Mouse (Mus musculus) CH12F3 (cell line): ENCODE data around the gene Grin2a.

ENCODE experiments used
- in situ Hi-C: fragments of 300-500 bp; cut with MboI; formaldehyde crosslinking; loops from 2 replicates; pipeline ENCODE4 v1.14.3; 2020; ENCODE audit warnings: low sequenced_read_pairs

Grin2a gene

DNA sequence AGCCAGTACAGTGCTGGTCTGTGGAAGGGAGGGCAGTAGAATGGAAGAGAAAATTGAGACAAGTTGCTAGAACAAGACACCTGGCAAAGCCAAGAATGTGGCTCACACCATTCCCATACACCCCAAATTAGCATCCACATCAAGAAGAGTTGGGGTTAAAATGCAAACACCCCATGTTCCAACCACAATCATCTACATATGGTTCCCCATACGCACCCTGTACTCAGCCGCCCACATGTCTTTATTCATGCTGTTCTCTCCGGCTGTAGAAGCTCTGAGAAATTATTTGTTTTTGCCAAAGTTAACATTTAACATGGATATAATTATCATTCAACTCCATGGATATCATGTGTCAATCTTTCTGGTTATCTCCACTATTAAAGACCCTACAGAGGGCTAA, 22.7 kb downstream of the Grin2a start:
- in situ Hi-C loops, result no loop called here

DNA sequence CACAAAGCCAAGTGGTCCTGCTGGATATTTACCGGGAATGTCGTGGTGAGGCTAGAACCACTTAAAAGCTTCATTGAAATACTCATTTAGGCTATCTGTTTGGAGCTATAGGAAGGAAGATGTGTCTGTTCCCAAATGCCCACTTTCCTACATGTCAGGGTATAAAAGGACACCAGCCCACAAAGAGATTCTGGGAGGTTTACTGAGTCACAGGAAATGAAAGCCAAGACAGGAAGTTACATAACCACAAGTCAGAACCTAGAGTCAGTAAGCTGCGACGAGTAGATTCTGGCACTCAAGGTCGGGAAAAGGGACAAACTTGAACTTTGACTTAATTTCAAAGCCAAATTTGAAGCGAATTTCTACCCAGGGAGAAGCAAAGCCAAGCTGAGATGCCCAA, 30.9 kb downstream of the Grin2a start:
- in situ Hi-C loops, result no loop called here

DNA sequence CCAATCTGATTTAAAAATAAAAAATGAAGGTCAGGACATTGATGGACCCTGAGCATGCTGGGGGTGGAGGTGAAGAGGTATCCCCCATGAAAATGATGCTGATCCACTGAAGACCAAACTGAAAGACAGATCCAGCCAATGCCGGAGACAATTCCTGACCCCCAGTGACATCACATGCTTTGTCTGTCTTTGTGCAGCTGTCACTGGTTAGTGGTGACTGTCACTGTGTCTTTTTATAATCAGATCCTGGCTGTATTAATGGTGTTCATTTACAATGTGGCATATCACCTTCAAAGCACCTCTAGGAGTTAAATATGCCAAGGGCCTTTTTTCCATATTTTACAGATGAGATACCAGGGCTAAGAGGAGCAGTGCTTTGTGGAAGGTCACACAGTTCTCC, 32.9 kb downstream of the Grin2a start:
- in situ Hi-C loops, result no loop called here

DNA sequence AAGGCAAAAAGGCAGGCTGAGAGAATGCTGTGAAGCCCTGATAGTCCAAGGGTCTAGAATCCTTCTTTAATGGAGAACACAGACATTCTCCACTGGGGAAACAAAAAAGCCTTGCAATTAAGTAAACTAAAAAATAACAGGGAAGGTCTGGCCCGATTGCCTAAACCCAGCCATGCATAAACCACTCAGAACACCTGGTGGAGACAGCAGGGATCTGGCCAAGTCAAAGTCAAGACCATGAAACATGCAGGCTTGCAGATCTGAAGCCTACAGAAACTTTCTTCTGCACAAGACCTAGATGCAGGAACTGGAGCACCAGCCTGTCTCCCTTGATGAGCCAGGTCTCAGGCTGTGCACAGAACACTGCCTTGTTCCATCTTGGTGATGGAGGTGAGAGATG, 36.0 kb downstream of the Grin2a start:
- in situ Hi-C loops, result no loop called here

DNA sequence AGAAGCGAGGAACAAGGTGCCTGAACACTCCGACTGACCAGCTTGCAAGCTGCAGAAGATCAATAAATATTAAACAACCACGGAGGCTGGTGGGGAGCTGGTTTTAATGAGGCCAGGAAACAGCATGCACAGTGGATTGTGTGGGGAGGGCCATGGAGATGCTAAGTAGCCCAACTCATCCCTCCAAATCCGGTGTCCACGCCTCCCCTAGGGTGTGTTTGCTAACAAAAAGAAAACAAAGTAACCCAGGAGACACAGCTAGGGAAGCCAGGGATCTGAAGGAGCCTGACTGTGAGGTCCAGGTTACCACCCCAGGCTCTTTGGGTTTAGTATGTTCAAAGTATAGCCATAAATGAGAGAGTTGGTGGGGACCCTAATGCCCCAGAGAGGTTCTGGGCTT, 41.1 kb downstream of the Grin2a start:
- in situ Hi-C loops, result no loop called here

DNA sequence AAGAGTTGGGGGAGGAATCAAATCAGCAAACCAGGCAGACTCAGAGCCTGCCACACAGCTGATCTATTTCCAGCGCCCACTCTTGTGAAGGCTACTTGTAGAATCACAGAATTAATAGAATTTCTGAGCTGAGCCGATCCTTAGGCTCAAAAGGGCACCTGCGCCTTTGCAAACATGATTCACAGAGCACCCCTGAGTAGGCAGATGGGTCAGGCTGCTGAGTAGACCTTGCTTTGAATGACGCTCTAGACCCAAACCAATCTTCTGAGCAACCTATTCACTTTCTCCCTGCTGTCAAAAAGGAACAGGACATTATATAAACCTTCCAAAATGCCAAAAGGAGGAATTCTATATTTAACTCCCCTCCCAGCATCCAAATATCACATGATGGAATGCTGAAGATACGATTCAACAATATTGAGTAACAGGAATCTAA, 41.9 kb downstream of the Grin2a start:
- in situ Hi-C loops, result no loop called here

DNA sequence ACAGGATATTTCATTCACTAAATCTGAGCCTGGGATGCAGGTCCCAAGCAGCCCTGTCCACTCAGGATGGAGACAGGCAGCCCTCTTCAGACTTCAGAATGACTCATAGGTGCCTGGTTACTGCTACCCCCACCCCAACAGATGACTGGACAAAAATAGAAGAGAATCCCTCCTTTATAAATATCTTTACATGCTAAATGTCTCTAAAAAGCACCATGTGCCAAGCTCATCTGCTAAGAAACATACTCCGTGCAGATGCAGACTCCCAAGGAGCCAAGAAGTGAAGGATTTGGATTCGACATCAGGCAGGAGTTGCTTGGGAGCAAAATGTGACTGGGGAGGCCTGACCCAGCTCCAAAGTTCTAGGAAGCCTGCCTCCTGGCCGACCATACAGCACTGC, 46.1 kb downstream of the Grin2a start:
- in situ Hi-C loops, result no loop called here

DNA sequence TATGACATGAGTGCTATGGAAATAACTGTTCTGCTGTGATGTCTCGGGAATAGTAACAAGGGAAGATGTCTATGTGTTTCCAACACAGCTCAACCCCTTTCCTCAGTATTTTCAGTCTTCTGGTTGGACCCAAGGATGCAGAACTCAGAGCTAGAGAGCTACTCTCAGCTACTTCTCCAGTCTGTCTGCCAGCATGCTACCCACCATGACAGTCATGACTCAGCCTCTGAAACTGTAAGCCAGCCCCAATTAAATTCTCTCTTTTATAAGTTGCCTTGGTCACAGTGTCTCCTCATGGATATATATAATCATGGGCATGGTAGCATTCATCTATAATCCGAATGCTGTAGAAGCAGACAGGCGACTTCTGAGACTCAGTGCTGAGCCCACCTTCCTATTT, 47.9 kb downstream of the Grin2a start:
- in situ Hi-C loops, result no loop called here

DNA sequence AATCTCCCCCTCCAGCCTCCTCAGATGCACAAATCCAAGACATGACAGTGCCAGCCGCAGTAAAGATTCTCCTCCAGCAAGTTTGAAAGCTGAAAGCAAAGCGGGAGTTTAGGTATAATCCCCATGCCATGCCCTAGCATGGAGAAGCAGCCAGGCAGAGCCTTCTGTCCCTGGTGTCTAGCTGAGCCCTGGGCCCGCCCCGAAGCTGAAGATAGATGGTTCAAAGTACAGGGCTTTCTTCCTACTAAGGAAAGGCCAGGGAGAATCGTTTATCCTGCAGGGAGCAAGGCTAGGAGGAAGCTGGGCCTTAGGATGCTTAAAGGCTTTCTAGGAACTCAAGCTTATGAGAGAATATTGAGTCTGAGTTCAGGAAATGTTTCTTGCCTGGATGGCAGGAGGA, 50.5 kb downstream of the Grin2a start:
- in situ Hi-C loops, result no loop called here

DNA sequence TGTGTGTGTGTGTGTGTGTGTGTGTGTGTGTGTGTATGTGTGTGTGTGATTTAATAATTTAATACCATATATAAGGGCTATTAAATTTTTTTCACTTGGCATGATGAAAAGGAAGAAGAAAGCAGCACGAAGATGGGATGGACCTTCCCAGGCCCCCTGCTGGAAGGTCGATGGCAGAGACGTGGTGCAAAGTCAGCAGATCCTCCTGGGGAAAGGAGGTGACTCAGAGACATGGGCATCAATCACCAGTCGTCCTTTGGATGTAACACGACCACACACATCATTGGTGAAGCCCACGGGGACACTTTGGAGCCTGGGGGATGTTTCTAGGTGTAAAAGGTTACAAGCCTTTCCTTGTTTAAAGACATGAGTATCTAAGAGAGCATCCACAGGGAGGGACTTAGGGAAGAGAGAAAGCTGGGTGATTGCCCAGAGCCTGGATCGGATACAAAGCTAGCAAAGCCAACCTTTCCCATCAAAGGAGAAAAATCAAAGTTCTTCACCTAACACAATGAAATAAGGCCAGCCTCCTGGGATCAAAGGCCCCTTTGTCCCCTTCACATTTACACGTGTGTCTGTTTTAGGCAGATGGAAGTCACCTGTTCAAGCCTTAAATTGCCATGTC, 53.9 kb downstream of the Grin2a start:
- in situ Hi-C loops, result no loop called here

DNA sequence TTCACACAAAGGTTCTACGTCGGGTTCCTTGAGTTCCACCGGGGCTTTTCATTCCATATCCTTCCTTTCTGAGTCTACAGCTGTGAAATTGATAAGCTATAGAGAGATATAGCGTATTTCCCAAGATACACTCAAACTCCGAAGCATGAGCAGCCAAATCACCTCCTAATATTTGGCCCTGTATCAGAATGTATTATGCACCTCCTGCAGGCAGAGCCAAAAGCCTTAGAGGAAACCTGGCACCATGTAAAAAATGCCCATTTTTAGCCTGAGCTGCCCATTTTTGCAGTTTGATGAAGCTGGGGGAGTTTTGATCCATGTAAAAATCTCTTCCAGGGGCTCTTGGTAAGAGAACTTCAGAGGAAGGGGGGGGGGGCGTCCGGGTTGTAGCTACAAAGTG, 54.6 kb downstream of the Grin2a start:
- in situ Hi-C loops, result no loop called here

DNA sequence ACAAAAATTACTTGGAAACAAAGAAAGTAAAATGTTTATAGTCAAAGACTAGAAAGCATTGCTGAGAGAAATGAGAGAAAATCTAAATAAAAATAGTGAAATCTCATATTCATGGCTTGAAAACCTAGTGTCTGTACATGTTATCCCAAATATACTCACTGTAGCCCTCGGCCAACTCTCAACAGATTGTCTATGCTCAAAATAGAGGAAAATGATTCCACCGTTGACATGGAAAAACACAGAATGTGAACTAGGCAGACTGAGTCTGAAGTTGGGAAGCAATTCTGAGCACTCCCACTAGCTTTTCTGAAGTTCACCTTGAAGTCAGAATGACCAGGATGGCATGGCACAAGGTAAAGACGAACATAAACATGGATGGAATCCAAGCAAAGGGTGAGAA, 84.7 kb downstream of the Grin2a start:
- in situ Hi-C loops, result no loop called here

DNA sequence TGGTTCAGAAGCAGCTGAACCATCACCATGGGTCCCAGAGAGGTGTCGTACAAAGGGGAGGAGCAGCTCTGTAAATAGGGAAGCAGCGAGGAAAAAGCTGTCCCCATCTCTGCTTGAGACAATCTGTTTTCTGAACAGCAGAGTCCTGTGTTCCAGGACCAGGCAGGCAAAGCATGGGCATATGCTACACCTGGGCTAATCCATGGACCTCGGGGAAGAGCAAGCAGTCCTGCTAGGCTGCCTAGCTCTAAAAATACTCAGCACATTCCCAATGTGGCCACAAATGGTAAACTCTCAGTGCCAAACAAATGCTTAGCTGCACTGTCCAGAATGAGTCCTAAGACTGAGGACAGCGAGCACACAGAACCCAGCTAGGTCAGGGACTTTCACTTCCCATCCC, 86.1 kb downstream of the Grin2a start:
- in situ Hi-C loops, result no loop called here

DNA sequence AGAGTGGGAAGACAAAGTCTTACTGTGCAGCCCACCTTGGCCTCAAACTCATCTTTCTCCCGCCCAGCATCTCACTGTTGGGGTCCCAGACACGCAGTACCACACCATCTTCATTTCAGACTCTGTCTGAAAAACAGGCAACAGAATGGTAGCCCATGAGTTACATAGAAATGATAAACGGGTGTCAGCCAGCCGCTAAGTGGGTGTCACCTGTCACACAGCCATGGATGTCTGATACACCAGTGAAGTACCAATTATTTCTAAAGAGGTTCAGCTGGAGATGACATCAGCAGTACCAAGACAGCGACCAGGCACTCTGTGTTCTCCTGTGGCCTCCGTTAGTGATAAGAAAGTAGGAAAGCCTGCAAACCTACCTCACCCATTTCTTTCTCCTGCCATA, 90.9 kb downstream of the Grin2a start:
- in situ Hi-C loops, result no loop called here

DNA sequence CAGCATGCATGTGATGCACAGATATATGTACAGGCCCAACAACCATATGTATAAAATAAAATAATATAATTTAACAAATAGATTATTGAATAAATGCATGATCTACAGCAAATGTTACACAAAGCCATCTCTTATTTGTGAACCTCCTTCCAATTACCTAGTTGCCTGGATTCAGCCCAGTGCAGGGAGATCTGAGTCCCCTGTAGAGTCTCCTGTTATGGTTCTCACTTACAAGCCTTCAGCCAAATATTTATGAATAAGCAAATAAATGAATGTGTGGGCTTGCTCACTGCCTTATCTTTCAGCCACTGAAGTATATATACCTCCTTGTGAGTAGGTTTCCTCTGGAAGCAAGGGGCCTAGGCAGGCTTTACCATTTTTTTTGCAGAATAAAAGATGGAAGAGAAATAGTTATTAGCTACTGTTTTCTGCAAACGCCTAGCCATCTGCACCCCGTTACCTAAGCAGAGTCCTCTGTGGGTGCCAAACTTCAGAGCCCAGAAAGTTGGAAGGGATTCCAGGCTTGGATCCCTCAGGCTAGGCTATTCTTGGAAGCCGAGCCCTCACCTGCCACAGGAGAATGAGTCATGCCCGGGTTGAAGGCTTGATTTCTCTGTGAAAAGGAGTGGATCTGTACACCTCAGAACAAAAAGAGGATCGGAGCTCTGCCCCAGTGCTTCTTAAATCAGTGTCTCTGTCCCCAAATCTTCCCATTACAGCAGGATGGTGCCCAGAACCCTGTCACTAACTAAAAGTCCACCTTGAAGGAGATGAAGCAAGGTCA, 92.5 kb downstream of the Grin2a start:
- in situ Hi-C loops, result no loop called here

DNA sequence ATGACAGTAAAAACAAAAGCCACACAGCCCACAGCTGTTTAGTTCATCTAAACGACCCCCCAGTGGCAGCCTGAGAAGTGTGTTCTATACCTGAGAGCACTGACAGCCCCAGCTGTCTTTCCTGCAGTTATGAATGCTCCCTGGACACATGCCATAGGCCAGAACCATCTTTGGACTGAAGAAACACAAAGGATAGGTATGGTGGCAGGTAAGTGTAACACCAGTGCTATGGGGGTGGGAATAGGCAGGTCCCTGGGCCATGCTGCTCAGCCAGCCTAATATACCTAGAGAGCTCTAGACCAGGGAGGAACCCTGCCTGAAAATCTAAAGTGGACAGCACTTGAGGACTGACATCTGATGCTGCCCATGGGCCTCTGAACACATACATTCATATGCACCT, 93.9 kb downstream of the Grin2a start:
- in situ Hi-C loops, result no loop called here

DNA sequence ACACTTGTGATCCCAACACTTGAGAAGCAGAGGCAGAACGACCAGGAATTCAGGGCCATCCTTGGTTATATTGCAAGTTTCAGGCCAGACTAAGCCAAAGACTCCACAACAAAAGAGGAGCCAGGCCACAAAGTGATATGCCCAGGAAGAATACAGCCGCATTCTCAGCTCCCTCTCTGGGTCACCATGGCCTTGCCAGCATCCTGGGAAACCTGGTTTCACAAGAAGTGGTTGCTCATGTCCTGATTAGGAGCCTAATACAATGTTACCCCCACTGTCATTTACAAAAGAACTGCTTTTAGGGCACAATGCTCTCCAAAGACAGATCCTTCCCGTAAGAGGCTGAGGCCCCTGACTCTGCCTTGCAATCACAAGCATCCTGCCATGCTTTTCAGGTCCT, 94.4 kb downstream of the Grin2a start:
- in situ Hi-C loops, result no loop called here

DNA sequence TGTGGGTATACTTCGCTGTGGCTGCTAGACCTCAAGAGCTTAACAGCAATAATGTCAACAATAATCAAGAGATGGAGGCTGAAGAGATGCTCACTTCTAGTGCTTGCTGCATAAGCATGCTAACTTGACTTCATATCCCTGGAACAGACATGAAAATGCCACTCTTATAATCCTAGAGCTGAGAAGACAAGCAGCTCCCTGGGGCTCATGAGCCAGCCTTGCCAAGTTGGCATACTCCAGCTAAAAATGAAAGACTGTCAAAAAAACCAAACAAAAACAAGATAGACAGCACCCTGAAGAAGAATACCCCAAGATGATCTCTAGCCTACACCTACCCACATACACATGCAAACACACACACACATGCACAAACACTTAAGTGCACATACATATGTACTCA, 95.2 kb downstream of the Grin2a start:
- in situ Hi-C loops, result no loop called here

DNA sequence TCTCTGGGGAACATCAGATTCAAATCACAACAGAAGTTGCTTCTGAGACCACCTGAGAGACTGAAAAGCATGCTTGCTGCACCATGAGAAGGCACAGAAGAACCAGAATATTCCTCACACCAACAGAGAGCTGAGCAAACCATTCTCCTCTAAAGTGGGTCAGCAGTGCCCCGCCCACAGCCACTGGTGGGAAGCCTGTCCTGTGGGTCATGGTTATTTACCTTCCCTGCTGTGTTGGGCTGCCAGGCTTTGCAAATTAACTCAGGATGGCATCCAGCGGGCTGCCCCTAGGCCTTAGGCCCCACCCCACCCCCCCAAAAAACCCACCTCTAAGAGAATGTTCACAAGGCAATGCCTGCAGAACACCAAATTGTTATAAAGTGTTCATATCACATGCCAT, 96.2 kb downstream of the Grin2a start:
- in situ Hi-C loops, result no loop called here

DNA sequence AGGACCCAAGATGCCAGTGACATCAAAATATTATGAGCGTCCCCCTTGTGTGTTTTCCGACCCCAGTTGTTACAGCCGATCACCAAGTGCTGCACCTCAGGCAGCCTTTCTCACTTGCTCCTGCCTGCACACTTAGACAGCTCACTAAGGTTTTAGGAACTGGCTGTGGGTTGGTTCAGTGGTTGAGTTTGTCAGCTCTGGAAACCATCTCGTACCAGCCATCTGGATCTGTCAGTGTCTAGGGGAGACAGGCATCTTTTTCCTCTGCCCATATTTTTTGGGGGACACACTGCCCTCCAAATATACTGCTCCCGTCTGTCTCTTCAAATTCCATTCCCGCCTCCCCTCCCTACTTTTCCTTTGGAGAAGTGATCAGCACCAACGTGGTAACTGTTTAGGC, 99.8 kb downstream of the Grin2a start:
- in situ Hi-C loops, result no loop called here

DNA sequence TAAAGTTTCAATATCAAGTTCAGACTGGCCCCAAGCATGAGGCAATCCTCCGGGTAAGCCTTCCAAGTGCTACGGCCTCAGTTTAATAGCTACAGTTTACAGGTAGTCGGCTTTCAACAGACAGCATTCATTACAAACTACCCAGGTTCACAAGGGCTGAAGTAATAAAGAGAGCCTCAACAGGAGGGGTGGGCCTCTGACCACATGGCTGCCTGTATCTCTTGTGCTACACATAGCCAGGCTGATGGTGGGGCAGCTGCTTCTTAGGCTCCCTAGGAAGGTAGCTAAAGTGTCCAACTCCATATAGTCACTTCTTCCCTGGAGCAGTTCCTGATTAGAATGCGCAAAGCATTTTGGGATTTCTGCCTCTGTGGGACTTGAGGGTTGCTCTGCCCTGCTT, 109.2 kb downstream of the Grin2a start:
- in situ Hi-C loops, result no loop called here

DNA sequence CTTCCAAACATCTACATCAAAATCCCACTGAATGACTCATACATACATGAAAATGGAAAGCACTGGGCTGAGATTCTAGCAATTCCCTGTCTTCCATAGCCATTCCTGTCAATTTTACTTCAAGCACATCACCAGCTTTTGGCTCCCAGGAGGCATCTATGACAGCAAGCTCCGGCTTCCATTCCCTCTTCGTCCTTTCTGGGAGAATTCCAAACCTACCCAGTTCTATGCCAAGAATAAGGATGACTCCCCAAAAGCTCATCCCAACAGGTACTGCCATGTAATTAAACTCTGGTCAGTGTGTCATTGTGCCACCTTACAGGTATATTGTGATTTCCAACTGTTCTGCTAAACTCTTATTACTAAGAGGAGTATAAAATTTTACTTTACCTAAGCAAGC, 111.2 kb downstream of the Grin2a start:
- in situ Hi-C loops, result no loop called here

DNA sequence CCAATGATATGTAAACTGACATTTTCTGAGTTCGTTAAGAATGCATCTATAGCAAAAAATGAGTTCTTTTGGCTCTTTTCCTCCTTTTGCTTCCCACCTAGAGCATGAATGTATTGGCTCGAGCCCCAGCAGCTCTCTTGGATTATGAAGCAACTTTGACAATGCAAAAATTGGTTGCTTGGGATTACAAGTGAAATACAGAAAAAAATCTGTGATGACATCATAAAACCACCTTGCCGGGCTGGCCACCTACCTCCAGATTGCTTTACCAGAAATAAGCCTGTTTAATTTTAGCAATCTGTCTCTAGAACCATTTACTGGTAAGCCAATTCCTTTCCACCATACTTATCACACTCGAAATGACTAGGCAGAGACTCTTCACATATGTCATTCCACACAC, 112.9 kb downstream of the Grin2a start:
- in situ Hi-C loops, result no loop called here
